Mouse (Mus musculus) cerebellum, adult (tissue): Measurements from ENCODE around the gene Wipf3.

Experiments
- ATAC-seq: cut with Nextera tagmentation; 2 replicates; pipeline ENCODE4 v1.9.2; 2017; ENCODE audit warnings: mild to moderate bottlenecking, moderate library complexity, mixed read lengths; ENCODE audit not compliant: insufficient number of reproducible peaks, low FRiP score, low TSS enrichment

Gene Wipf3

GRCm38 (mm10) chr6:54471866-54472265 lies 42.5 kb downstream of the Wipf3 start:
- ATAC-seq, result no peak

- no peak for ATAC-seq
These were observed 43.7 kb downstream of the Wipf3 start for GRCm38 (mm10) chr6:54472846-54473715.

GRCm38 (mm10) chr6:54475926-54476667 lies 46.7 kb downstream of the Wipf3 start:
- ATAC-seq, result no peak

GRCm38 (mm10) chr6:54478646-54479324 lies 49.4 kb downstream of the Wipf3 start:
- peak; percentile 62; the same call in 1 of the 2 replicates for ATAC-seq

- ATAC-seq, result no peak
These were observed 52.1 kb downstream of the Wipf3 start for GRCm38 (mm10) chr6:54481390-54482112.

- no peak for ATAC-seq
These were observed 55.6 kb downstream of the Wipf3 start for GRCm38 (mm10) chr6:54485000-54485399.

- no peak for ATAC-seq
These were observed 56.1 kb downstream of the Wipf3 start for GRCm38 (mm10) chr6:54485435-54485901.

DNA sequence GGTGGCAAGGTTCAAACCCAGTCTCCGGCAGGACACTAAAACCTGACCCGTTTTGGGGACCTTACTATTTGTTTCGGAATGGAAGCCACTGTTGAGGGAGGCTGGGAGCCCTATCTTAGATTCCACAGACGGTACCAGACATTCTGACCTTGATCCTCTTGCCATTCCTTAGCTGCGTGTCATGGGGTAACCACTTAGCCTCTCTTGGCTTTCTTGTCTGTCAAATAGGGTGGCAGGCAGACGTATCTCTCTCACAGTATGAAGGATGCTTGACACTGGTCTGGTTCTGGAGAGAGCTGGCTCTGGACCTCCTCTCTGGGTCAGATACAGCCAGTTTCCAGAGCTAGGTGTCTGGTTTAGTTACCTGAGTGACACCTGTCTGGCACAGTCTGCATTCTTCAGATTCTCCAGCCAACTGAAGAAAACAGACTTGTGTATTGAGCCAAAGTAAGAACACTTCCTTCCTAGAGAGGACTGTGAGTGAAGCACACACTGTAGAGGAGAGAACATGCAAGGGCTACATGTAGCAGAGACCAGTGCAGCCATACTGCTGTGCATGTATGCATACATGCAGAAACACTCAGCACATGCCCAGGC lies 56.7 kb downstream of the Wipf3 start:
- no peak for ATAC-seq

DNA sequence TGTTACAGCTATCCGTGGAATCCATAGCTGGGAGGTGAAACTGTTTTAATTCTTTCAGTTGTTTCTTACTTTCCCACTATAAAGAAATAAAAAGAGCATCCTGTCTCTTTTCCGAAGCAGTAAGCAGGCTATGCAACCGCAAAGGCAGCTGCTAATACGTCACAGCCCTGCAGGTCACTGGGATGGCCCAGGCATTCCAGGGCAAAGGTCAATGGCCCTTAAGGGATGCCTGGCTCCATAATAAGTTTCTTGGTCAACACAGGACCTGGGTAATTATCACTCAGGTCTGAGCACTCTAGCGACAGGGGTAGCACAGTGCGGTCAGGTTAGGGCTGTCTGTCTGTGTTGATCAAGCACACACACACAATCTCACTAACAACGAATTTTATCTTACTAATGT lies 61.7 kb downstream of the Wipf3 start:
- no peak for ATAC-seq

DNA sequence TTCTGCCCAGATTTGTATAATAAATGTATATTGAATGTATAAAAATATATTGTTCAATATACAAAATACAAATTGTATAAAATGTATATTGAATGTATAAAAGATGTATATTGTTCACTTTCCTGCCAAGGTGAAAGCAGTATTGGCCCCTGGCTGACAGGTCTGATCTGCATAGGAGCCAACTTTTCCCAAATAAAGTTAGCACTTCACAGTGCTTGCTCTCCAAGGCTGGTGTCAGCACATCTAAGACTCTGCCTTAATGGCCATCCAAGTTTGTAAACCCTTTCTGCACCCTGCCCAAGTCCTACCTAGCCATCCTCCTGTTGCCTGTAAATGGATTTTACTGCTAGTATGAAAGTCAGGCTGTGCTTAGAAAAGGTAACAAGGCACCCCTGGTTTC lies 64.7 kb downstream of the Wipf3 start:
- no peak for ATAC-seq

- no peak for ATAC-seq
These were observed 65.4 kb downstream of the Wipf3 start for GRCm38 (mm10) chr6:54494612-54495398.

DNA sequence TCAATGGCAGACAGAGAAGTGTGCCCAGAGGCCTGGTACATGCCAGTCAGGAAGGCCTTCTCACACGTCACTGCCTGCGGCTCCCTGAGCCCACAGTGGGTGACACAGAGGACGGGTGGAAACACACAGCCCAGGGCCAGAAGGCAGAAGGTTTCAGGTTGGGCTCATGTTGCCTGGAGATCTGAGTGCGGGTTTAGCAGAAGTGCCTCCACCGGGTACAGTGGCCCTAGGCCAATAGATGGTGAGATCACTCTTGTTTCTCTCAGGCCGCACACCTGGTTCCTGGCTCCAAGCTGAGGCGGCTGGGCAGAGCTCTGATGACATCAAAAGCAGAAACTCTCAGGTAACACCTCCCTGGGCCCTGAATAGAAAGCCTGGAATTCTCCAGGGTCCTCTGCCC lies 66.8 kb downstream of the Wipf3 start:
- peak; percentile 64; the same call in 1 of the 2 replicates for ATAC-seq

- ATAC-seq, result no peak
These were observed 73.3 kb downstream of the Wipf3 start for GRCm38 (mm10) chr6:54502661-54503115.

GRCm38 (mm10) chr6:54506318-54506717 lies 76.9 kb downstream of the Wipf3 start:
- ATAC-seq, result no peak

DNA sequence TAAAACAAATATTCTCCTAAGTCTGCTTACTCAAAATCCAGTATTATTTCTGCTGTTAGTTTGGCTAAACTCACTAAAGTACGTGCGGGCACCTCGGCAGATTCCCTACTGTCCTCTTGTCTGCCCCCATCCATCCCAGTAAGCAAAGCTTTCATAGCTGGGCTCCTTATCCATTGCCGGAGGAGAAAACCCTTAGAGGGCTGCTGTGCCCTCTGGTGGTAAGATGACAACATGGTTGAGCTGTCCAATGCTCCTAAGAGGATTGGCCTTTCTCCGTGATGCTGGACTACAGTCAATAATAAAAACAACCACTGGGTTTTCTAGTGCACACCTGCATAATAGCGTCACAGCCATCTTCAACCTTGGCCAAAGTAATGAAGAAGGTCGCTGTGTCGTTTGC lies 77.6 kb downstream of the Wipf3 start:
- peak; percentile 60 for ATAC-seq

DNA sequence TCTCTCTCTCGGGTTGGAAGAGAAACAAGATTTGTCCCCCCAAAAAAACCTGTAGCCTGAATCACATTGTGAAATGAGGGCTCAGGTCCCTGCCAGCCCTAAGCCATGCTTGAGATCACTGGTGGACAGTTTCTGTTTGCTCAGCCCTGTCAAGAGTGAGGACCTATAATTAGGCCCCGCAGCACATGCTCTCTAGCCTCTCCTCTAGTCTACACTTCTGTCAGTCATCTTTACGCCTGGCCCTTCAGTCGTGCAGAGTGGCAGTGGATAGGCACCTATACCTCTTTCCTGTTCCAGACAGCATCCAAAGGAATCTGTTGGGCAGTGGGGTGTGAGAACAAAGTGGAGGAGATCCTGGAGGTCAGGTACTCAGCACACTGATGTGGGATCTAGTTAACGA lies 78.4 kb downstream of the Wipf3 start:
- no peak for ATAC-seq

- ATAC-seq, result no peak
These were observed 78.9 kb downstream of the Wipf3 start for GRCm38 (mm10) chr6:54508256-54508793.

GRCm38 (mm10) chr6:54509264-54509663 lies 79.9 kb downstream of the Wipf3 start:
- ATAC-seq, result peak; percentile 13; the same call in 1 of the 2 replicates

GRCm38 (mm10) chr6:54512256-54512655 lies 82.9 kb downstream of the Wipf3 start:
- ATAC-seq, result no peak
